Mouse (Mus musculus) right cerebral cortex, adult 2 months (tissue): ENCODE measurements around the gene Bcl2l13.
"Not testable (repeated sequence)": the region's sequence is repeated elsewhere in the genome, so short reads cannot be mapped to it uniquely, and the experiment has no call there.

Source experiments
- DNase-seq, 2 experiments: peaks; one replicate each; pipeline ENCODE4 v3.0.0; 2021 to 2022; ENCODE audit warnings: low spot score in 2 of 2

Bcl2l13 gene

GRCm38 (mm10) chr6:120901776-120902645 is 66.0 kb downstream of the Bcl2l13 start:
- no peak for DNase-seq

- DNase-seq = no peak
Observed at GRCm38 (mm10) chr6:120903450-120903912, 67.5 kb downstream of the Bcl2l13 start.

DNA sequence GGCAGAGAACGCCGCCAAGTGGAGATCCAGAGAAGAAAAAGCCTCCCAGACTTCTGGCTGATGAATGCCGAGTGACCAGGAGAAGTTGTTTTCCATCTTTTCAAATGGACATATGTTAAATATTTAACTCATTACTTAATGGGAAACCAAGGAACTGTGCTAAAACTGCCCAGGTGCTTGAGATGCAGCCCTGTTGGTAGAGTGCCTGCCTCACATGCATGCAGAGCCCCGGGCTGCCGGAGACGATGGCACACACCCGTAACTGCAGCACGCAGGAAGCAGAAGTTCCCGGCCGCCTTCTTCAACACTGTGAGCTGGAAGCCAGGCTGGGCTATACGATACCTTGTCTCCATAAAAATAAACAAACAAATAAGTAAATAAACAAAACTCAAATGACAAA is 67.9 kb downstream of the Bcl2l13 start:
- DNase-seq = no peak

GRCm38 (mm10) chr6:120905111-120905510 is 69.1 kb downstream of the Bcl2l13 start:
- no peak for DNase-seq

GRCm38 (mm10) chr6:120906521-120906920 is 70.5 kb downstream of the Bcl2l13 start:
- no peak for DNase-seq

DNA sequence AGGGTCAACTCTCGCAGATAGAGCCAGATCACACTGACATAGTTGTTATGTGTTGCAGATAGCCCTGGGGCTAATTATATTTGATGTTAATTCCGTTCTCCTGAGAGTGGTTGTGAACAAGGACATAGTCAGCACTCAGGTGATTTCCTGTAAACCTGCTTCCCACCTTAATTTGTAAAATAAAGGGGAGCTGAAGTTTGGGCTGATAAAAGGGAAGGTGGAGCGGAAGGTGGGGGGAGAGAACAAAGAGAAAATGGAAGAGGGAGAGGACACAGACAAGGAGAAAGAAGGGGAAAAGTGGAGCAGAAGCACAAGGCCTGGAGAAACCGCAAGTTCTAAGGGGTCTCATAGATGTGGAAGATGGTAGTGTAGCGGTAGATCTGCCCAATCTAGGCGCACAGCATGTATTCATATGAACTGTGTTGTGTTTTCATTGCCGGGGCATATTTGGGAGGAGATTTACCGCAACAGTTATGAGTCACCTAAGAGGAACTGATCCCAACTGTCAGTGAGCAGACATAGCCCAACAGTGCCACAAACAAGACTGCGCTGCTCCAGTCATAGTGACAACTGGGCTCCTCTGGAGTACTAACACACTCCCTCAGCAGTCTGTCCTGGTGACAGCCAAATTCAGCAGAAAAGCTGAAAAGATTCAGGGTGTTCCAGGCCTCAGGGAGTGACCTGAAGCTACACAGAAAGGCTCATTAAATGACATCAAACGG is 72.0 kb downstream of the Bcl2l13 start:
- DNase-seq = not testable (repeated sequence)

DNA sequence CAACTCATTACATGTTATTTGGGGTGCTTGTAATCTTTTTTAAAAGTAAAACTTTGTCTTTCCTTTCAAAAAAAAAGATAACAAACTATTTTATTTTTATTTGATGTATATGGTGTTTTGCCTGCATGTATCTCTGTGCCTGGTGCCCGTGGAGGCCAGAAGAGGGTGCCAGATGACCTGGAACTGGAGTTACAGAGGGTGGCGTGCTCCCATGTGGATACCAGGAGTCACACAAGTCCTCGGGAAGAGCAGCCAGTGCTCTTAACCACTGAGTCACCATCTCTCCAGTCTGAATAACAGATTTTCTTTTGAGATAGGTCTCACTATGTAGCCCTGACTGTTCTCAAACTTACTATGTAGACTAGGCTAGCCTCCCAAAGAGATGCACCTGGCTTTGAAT is 73.5 kb downstream of the Bcl2l13 start:
- no peak for DNase-seq

DNA sequence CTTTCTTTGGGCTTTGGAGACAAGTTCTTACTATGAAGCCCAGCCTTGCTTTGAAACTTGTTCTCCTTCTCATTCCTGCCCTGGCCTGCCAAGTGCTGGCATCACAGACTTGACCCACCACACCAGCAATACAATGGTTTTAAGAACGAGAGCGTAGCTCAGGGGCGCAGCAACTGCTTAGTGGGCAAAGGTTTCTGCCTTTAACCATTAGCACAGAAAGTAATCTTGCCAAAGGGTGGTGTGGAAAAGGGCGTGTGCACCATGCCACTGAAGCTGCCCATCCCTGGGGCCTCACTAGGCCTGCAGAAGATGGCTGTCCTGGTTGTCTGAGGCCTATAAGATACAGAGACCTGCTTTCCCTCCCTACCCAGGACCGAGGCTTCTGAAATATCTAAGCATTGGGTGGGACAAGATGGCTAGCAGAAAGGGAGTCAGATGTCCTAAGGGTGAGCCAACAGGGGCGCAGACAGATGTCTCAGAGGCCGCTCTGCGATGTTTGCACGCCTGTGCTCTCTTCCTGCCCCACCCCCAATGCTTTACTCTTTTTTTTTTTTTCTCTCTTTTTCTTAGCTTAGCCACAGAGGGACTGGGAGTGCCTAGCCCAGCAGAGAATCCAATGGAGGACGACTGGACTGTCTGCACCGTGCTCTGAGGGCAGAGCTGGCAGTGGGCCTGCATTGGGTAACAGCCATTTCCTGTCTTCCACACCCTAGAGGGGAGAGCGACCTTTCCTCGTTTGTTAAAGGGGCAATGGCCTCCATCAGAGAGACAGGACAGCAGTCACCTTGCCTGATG is 75.4 kb downstream of the Bcl2l13 start:
- no peak for DNase-seq

DNA sequence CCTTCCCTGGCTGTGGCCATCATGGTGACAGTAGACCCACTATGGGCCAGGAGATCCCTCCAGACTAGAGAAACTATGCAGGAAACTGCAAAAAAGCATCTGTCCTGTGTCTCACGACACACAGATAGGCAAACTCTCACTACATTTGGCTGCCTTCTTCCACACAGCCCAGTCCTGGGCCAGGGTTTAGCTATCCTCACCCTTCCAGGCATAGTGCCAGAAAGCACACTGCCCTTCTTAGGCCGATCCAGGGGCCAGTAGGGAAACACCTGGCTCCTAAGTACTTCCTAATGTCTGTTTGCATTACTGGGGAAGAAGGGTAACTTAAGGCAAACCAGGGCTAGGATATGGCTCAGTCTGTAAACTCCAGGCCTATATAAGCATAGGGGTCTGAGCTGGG is 76.9 kb downstream of the Bcl2l13 start:
- DNase-seq = no peak

- no peak for DNase-seq
Observed at GRCm38 (mm10) chr6:120913783-120914182, 77.8 kb downstream of the Bcl2l13 start.

- DNase-seq = no peak
Observed at GRCm38 (mm10) chr6:120914533-120914910, 78.5 kb downstream of the Bcl2l13 start.

- no peak for DNase-seq
Observed at GRCm38 (mm10) chr6:120914911-120915648, 79.1 kb downstream of the Bcl2l13 start.

- DNase-seq = no peak
Observed at GRCm38 (mm10) chr6:120915649-120915975, 79.6 kb downstream of the Bcl2l13 start.

GRCm38 (mm10) chr6:120916074-120916971 is 80.3 kb downstream of the Bcl2l13 start, which contains the start of gene Bid:
Gene Bid (minus strand): TSS chr6:120916853.
- DNase-seq = peak; percentile 76 to 82

GRCm38 (mm10) chr6:120916972-120917881 is 81.2 kb downstream of the Bcl2l13 start:
- DNase-seq = not testable (repeated sequence)

- no peak for DNase-seq
Observed at GRCm38 (mm10) chr6:120917975-120918374, 82.0 kb downstream of the Bcl2l13 start.

- DNase-seq = not testable (repeated sequence)
Observed at GRCm38 (mm10) chr6:120924791-120925321, 88.8 kb downstream of the Bcl2l13 start.

GRCm38 (mm10) chr6:120926880-120927279 is 90.9 kb downstream of the Bcl2l13 start:
- DNase-seq = no peak

DNA sequence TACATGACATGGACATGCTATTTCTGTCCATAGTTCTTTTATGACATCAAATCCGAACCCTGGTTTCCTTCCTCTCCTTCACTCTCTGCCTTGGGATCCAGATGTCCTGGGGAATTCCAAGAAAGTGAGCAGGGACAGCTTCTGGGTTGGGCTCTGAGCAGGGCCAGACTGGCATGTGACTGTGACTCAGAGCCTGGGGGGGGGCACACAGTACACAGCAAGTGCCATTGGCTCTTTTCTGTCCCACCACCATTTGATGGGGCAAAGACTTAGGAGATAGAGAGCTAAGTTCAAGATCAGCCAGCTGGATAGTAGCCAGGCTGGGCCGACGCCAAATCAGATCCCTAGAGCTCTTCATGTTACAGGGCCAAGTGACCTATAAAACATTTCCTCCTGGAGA is 91.8 kb downstream of the Bcl2l13 start:
- DNase-seq = no peak
